Mouse (Mus musculus): ENCODE measurements around the gene Prnp. TPM values are rescaled to one million over a fixed set of nuclear protein-coding genes. Genes with fewer than 3 reads are reported as not detected.
A peak's percentile ranks its signal among the peaks of the same experiment; 100 is the strongest.

Prnp gene
- polyA plus RNA-seq, 1 experiment from 2014 or later, result 82.0 TPM

DNA sequence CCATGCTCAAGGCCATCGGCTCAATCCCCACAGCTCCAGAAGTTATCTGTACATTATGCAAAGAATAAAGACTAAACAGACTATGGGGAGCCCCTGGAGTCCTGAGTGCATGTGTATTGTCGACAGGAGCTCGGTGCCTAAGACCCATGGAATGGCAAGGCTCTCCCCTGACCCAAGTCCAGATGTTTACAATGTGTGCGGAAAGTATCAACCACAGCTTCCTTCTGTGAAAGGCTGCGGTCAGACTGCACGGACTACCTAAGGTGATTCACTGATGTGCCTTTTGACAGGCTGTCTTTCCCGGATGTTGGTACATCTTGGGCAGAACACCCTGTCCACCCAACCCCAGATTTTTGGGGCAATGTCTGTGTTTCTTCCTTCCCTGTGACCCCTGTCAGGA, 21.5 kb upstream of the Prnp start:
- no peak overlapping the region for H3K4me2 ChIP-seq
- 67% methylated on average over 7 of the region's 7 CpGs for WGBS
- H3K4me3 ChIP-seq, result no peak overlapping the region
- no peak overlapping the region for H3K27ac ChIP-seq (replicated peaks)
- no peaks in the 10 kb centered on the region for H3K36me3 ChIP-seq
- no peak for ATAC-seq (ENCODE audit: extremely low read depth, insufficient number of reproducible peaks, low FRiP score, low TSS enrichment)
- H3K27me3 ChIP-seq (replicated peaks), result no peaks in the 10 kb centered on the region
- H3K4me1 ChIP-seq, result peaks cover 34% of the 10 kb centered on the region
- no peaks in the 10 kb centered on the region for H3K9me3 ChIP-seq
- no peak overlapping the region for H3K9ac ChIP-seq

DNA sequence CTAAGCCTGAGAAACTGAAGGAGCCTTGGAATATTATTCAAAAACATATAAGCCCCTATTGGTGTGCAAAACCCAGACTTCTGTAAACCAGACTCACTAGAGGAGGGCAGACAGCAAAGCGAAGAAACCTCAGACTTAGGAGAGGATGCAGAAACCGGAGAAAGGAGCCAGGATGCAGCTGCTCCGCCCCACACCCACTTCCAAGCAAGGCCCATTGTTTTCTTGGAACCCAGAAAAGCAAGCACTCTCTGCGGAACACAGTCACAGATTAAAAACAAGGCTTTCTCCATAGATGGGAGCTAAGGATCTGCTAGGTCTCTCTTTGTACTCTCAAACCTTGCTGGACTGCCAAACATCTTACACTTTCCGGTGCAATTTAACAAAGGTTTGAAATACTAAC, 17.2 kb upstream of the Prnp start:
- 59% methylated on average over 5 of the region's 5 CpGs for WGBS
- H3K9ac ChIP-seq, result no peak overlapping the region
- no peak overlapping the region for H3K4me3 ChIP-seq
- H3K9me3 ChIP-seq, result no peaks in the 10 kb centered on the region
- H3K36me3 ChIP-seq, result no peaks in the 10 kb centered on the region
- H3K4me2 ChIP-seq, result no peak overlapping the region
- H3K27me3 ChIP-seq (replicated peaks), result no peaks in the 10 kb centered on the region
- H3K4me1 ChIP-seq, result peaks cover 31% of the 10 kb centered on the region
- H3K27ac ChIP-seq (replicated peaks), result peak overlapping the region; percentile 21; the same call in 1 of the 2 replicates
- ATAC-seq (ENCODE audit: extremely low read depth, insufficient number of reproducible peaks, low FRiP score, low TSS enrichment), result no peak

DNA sequence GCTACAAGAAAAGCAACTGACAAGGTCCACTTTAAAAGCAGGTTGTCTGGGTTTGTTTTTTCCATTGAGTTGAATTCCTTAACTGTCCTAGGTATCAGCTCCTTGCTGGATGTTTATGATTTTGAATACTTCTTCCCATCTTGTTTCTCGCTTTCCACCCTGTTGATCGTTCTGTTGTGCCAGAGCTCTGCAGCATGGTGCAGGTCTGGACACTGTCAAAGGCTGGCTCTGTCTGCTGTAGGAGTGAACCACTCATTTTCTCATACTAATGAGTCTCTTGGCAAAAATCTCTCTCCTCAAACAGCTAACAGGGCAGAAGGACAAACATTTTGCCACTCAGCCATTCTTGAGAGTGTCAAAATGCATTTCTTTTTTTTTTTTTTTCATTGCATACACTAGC, 14.6 kb upstream of the Prnp start:
- no peak for ATAC-seq (ENCODE audit: extremely low read depth, insufficient number of reproducible peaks, low FRiP score, low TSS enrichment)
- Histone ChIP-seq H3K9me3 (no peaks in the 10 kb centered on the region), H3K4me3 (no peak overlapping the region), H3K27me3 (replicated peaks) (no peaks in the 10 kb centered on the region), H3K4me1 (peaks cover 20% of the 10 kb centered on the region), H3K9ac (no peak overlapping the region), H3K36me3 (no peaks in the 10 kb centered on the region), H3K4me2 (no peak overlapping the region), H3K27ac (replicated peaks) (no peak overlapping the region; the same call in 1 of the 2 replicates)
- 23% methylated on average over 2 of the region's 2 CpGs for WGBS

DNA sequence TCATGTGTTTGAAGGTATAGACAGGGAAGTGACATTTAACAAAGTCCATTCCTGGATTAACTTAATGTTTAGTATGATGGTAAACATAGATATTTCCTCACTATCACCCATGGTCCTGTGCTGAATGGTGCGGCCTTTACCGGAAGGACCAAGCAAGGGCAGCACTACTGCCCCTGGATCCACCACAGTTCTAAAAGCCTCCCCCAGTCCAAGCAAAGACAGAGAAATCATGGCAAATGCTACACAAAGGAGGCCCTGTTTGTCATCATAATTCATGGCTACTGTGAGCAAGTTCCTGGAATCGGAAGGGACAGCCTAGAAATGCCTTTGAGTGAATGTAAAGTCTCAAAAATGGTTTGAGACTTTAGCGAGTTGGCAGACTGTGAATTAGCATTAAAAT, 13.7 kb upstream of the Prnp start:
- Histone ChIP-seq H3K9ac (no peak overlapping the region), H3K4me1 (peaks cover 14% of the 10 kb centered on the region), H3K4me2 (no peak overlapping the region), H3K27me3 (replicated peaks) (no peaks in the 10 kb centered on the region), H3K4me3 (no peak overlapping the region), H3K36me3 (no peaks in the 10 kb centered on the region), H3K9me3 (no peaks in the 10 kb centered on the region), H3K27ac (replicated peaks) (no peak overlapping the region)
- 85% methylated on average over 4 of the region's 4 CpGs for WGBS
- no peak for ATAC-seq (ENCODE audit: extremely low read depth, insufficient number of reproducible peaks, low FRiP score, low TSS enrichment)

DNA sequence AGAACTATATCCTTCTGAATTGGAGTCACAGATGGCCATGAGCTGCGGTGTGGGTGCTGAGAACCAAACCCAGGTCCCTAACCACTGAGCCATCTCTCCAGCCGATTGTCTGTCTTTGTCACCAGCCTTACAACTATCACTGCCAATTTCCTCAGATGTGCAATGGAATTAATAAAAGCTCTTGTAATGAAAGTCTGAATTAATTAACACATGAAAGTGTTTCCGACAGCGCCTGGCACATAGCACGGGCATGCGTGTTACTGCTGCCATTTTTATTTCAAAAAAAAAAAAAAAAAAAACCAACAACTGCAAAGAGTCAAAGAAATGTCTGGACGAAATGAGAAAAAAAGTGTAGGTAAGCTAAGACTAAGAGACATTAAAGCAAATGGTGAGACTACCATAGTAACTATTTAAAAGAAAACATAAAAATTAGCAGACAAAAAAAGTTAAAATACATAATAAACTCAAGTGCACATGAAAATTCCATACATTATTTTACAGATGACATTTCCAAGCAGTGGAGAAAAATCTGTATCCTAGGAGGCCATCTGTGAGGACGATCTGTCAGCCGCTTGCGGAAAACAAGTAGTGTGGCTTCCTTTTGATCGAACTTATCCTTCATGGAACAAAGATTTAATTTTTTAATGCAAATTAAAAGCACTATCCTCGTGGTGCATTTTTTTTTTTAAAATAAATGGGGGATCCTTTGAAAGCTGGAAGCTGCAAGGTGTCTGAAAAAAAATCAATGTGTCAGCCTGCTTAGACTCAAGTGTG, 12.2 kb upstream of the Prnp start:
- no peaks in the 10 kb centered on the region for H3K36me3 ChIP-seq
- H3K4me1 ChIP-seq, result peaks cover 12% of the 10 kb centered on the region
- H3K4me2 ChIP-seq, result no peak overlapping the region
- no peaks in the 10 kb centered on the region for H3K27me3 ChIP-seq (replicated peaks)
- no peak overlapping the region for H3K27ac ChIP-seq (replicated peaks)
- no peak overlapping the region for H3K9ac ChIP-seq
- no peaks in the 10 kb centered on the region for H3K9me3 ChIP-seq
- WGBS, result 85% methylated on average over 12 of the region's 12 CpGs
- no peak for ATAC-seq (ENCODE audit: extremely low read depth, insufficient number of reproducible peaks, low FRiP score, low TSS enrichment)
- H3K4me3 ChIP-seq, result no peak overlapping the region

DNA sequence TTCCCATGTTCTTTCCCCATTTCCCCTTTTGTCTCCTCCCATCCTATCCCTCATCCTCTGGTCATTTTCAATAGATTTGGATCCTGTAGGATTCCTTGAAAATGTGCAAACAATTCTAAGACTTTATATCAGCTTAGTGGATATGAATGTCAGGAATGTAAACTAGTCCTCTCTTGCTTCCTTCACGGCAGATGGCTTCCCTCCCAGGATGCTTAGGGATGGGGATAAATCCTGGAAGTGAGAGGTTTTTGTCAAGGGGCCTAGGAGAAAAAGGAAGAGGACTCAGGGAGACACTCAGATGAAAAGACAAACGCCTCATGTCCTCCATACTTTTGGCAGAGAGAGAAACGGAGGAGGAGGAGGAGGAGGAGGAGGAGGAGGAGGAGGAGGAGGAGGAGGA, 7.3 kb upstream of the Prnp start:
- WGBS, result 4% methylated on average over 1 of the region's 3 CpGs
- Histone ChIP-seq H3K9ac (no peak overlapping the region), H3K9me3 (no peaks in the 10 kb centered on the region), H3K4me3 (no peak overlapping the region), H3K4me1 (peaks cover 42% of the 10 kb centered on the region), H3K27me3 (replicated peaks) (no peaks in the 10 kb centered on the region), H3K27ac (replicated peaks) (peak overlapping the region; percentile 93), H3K36me3 (no peaks in the 10 kb centered on the region), H3K4me2 (no peak overlapping the region)
- no peak for ATAC-seq (ENCODE audit: extremely low read depth, insufficient number of reproducible peaks, low FRiP score, low TSS enrichment)

DNA sequence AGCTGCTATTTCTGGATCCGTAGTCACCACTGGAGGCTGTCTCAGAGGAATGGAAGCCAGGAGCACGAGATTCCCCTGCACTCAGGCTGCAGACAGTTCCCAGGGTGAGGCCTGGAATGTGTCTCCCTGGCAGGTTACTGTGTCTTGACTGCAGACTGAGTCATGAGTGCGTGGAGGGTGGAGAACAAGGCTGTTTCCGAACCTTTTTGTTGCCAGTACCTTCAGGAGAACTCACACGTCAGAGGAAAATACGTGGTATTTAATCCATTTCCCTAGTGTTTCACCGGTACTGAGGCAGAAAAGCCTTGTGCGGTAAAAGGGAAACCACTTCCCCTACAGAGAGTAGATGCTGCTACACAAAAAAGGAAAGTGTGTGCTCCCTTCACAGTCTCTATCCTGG, 6.9 kb upstream of the Prnp start:
- H3K4me1 ChIP-seq, result peaks cover 42% of the 10 kb centered on the region
- peak; percentile 63; the same call in 1 of the 2 replicates for ATAC-seq (ENCODE audit: extremely low read depth, insufficient number of reproducible peaks, low FRiP score, low TSS enrichment)
- H3K36me3 ChIP-seq, result no peaks in the 10 kb centered on the region
- peak overlapping the region; percentile 93 for H3K27ac ChIP-seq (replicated peaks)
- H3K9me3 ChIP-seq, result no peaks in the 10 kb centered on the region
- peak overlapping the region; percentile 45 for H3K4me2 ChIP-seq
- WGBS, result 15% methylated on average over 8 of the region's 8 CpGs
- no peak overlapping the region for H3K4me3 ChIP-seq
- H3K27me3 ChIP-seq (replicated peaks), result no peaks in the 10 kb centered on the region
- H3K9ac ChIP-seq, result peak overlapping the region; percentile 58

DNA sequence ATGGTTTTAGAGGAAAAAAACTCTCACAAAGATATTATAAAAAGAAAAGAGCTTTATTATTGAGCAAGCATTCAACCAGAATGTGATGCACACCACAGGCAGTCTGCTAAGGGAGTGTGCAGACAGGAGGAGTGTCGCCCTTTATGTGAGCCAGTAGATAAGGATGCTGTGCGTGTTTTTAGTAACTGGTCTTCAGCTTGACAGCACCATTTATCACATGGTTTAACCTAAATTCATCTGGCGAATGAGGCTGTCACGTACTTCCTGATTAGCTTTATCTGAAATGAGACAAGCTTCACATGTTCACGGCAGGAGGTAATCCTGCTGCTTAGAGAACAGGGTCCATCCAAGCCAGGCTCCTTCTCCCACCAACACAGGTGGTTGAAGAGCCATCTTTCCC, 4.7 kb upstream of the Prnp start:
- 7% methylated on average over 5 of the region's 5 CpGs for WGBS
- Histone ChIP-seq H3K27ac (replicated peaks) (peak overlapping the region; percentile 25; the same call in 1 of the 2 replicates), H3K4me3 (no peak overlapping the region), H3K27me3 (replicated peaks) (no peaks in the 10 kb centered on the region), H3K4me2 (no peak overlapping the region), H3K9ac (no peak overlapping the region), H3K9me3 (no peaks in the 10 kb centered on the region), H3K36me3 (no peaks in the 10 kb centered on the region), H3K4me1 (peaks cover 52% of the 10 kb centered on the region)
- no peak for ATAC-seq (ENCODE audit: extremely low read depth, insufficient number of reproducible peaks, low FRiP score, low TSS enrichment)

DNA sequence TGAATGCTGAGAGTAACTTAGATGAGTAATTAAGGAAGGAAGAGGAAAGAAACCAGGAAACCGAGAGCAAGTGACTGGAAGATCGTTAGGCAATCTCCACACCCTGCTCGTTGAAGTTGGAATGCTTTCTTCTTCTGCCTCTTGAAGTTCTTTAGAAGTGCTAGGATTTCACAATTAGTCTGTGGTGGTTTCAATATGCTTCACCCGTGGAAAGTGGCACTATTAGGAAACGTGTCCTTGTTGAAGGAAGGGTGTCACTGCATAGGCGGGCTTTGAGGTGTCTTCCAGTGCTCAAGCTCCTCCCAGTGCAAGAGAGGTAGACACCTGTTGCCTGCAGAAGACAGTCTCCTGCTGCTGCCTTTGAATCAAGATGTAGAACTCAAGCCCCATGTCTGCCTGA, 4.0 kb upstream of the Prnp start:
- ATAC-seq (ENCODE audit: extremely low read depth, insufficient number of reproducible peaks, low FRiP score, low TSS enrichment), result no peak
- Histone ChIP-seq H3K36me3 (no peaks in the 10 kb centered on the region), H3K27ac (replicated peaks) (no peak overlapping the region), H3K4me2 (no peak overlapping the region), H3K4me3 (no peak overlapping the region), H3K4me1 (peaks cover 59% of the 10 kb centered on the region), H3K9ac (no peak overlapping the region), H3K9me3 (no peaks in the 10 kb centered on the region), H3K27me3 (replicated peaks) (no peaks in the 10 kb centered on the region)
- WGBS, result 53% methylated on average over 6 of the region's 6 CpGs

DNA sequence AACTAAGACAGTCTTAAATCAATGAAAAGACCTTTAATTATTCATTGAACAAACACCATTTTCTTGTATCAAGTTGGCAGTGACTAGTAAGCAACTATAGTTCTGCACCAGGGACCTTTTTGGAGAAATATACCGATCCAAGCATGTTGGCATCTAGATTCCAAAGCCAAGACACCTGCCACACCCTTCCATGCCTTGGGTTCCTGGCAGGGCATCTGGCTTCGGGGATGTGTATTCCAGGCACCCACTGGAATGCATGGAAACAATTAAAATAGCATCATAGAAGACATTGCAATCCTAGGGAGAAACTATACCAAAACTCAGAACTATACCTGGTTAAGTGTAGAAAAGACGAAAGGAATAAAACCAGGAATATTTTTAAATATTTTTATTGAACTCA, 3.5 kb upstream of the Prnp start:
- ATAC-seq (ENCODE audit: extremely low read depth, insufficient number of reproducible peaks, low FRiP score, low TSS enrichment), result no peak
- H3K9ac ChIP-seq, result no peak overlapping the region
- H3K9me3 ChIP-seq, result no peaks in the 10 kb centered on the region
- H3K4me2 ChIP-seq, result no peak overlapping the region
- no peak overlapping the region for H3K27ac ChIP-seq (replicated peaks)
- H3K36me3 ChIP-seq, result no peaks in the 10 kb centered on the region
- H3K4me3 ChIP-seq, result no peak overlapping the region
- 83% methylated on average over 3 of the region's 3 CpGs for WGBS
- H3K4me1 ChIP-seq, result peaks cover 64% of the 10 kb centered on the region
- H3K27me3 ChIP-seq (replicated peaks), result no peaks in the 10 kb centered on the region

DNA sequence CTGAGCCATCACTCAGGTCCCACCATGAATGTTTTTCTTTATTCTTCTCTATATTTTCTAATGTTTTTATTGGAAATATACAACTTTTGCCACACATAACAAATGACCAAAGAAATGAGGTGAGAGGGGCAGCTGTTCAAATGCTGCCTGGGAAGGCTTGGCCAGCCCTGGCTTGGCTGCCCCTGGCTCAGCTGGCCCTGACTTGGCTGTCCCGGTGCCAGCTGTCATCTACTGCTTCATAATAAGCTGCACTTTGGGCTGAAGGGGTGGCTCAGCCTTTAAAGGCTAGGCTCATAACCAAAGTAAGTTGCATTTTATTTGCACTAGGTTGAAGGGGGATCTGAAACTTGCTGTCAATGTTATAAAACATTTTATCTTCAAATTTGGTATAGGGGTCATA, 2.9 kb upstream of the Prnp start:
- Histone ChIP-seq H3K4me1 (peaks cover 66% of the 10 kb centered on the region), H3K27me3 (replicated peaks) (no peaks in the 10 kb centered on the region), H3K9me3 (no peaks in the 10 kb centered on the region), H3K36me3 (no peaks in the 10 kb centered on the region), H3K9ac (no peak overlapping the region), H3K4me3 (no peak overlapping the region), H3K27ac (replicated peaks) (no peak overlapping the region), H3K4me2 (no peak overlapping the region)
- no peak for ATAC-seq (ENCODE audit: extremely low read depth, insufficient number of reproducible peaks, low FRiP score, low TSS enrichment)
- 71% methylated on average over 1 of the region's 1 CpGs for WGBS

DNA sequence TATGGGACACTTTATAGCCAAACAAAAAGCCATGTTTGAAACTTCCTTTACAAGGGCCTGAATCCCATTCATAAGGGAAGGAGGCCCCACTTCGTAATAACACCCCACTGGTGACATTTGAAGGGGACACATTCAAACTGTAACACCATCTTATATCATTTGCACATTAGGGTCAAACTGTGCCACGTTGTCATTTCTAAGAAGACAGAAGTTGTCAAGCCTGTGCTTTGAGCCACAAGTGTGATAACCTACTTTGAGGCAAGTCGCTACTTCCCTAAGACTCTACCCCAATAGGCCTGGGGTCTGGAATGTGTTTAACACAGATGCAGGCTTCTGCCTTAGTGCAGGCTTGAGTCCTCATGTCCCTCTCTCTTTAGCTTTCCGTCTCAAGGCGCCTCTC, 2.4 kb upstream of the Prnp start:
- H3K4me3 ChIP-seq, result no peak overlapping the region
- H3K9me3 ChIP-seq, result no peaks in the 10 kb centered on the region
- no peak for ATAC-seq (ENCODE audit: extremely low read depth, insufficient number of reproducible peaks, low FRiP score, low TSS enrichment)
- no peak overlapping the region for H3K9ac ChIP-seq
- peaks cover 65% of the 10 kb centered on the region for H3K4me1 ChIP-seq
- peaks cover 3% of the 10 kb centered on the region; the same call in 1 of the 2 replicates for H3K36me3 ChIP-seq
- 67% methylated on average over 5 of the region's 5 CpGs for WGBS
- no peaks in the 10 kb centered on the region for H3K27me3 ChIP-seq (replicated peaks)
- H3K4me2 ChIP-seq, result no peak overlapping the region
- no peak overlapping the region for H3K27ac ChIP-seq (replicated peaks)
